Comparison of ENCODE assay signal across 10 mouse cellular contexts in genomic region chr8:125560825-125561490, GRCm38 (mm10). TPM values are rescaled to one million over a fixed set of nuclear protein-coding genes. Genes with fewer than 3 reads are reported as not detected.
DNase-seq lines count a peak whose midpoint lies in the region; ATAC-seq lines count a peak whose summit lies in the region.
"Had no signal": no experiment of that assay in that cellular context is flagged by ENCODE, and none has a peak within 500 bp of the region (broad histone marks: within the 10 kb centered on the region; RNA-seq: fewer than 3 reads in every experiment).

No protein-coding gene starts in this region.

- H3K9ac ChIP-seq in neural tube, embryonic 13.5 days: no peak overlapping the region
- H3K9ac ChIP-seq in forebrain, embryonic 15.5 days (replicated peaks): no peak overlapping the region
- H3K9ac ChIP-seq: liver, embryonic 13.5 days; neural tube, embryonic 12.5 days had no signal

- no peak for ATAC-seq in neural tube, embryonic 13.5 days (ENCODE audit: low read depth)
- no peak for ATAC-seq in forebrain, embryonic 15.5 days (replicated peaks)

- 65% methylated on average over 11 of the region's 11 CpGs for WGBS in neural tube, embryonic 13.5 days
- WGBS in forebrain, embryonic 15.5 days: 74% methylated on average over 11 of the region's 11 CpGs

- peak overlapping the region; percentile 76; the same call in 1 of the 2 replicates for H3K27ac ChIP-seq in neural tube, embryonic 13.5 days (replicated peaks)
- peak overlapping the region; percentile 97 for H3K27ac ChIP-seq in forebrain, embryonic 15.5 days (replicated peaks)
- H3K27ac ChIP-seq: liver, embryonic 13.5 days; neural tube, embryonic 12.5 days had no signal

- DNase-seq in heart, adult 11 months: peak; percentile 93
- no peak for DNase-seq in heart, postnatal 10 days
- DNase-seq in neural tube, embryonic 10.5 days (ENCODE audit: extremely low spot score, low spot score): no peak
- DNase-seq in thymus, postnatal 4 days: peak; percentile 37
- DNase-seq in frontal cortex, postnatal 14 days (ENCODE audit: low spot score in 2 of 2): no peak
- DNase-seq in left cerebral cortex, postnatal 36 days (ENCODE audit: low spot score in 2 of 2): no peak
- DNase-seq: liver, embryonic 13.5 days had no signal

- no peak overlapping the region for H3K4me2 ChIP-seq in neural tube, embryonic 13.5 days
- no peak overlapping the region for H3K4me2 ChIP-seq in forebrain, embryonic 15.5 days (replicated peaks)
- H3K4me2 ChIP-seq: liver, embryonic 13.5 days; neural tube, embryonic 12.5 days had no signal

- intact Hi-C loops in heart, postnatal 10 days (cut with DNase I): loop anchor here (10.0 kb wide), 1 partner anchor 496 kb away; no protein-coding TSS in a partner anchor
- intact Hi-C loops in left cerebral cortex, postnatal 36 days (cut with DNase I): no loop called here

- no peaks in the 10 kb centered on the region for H3K9me3 ChIP-seq in neural tube, embryonic 13.5 days
- no peaks in the 10 kb centered on the region for H3K9me3 ChIP-seq in forebrain, embryonic 15.5 days
- H3K9me3 ChIP-seq: liver, embryonic 13.5 days; neural tube, embryonic 12.5 days had no signal

- H3K4me1 ChIP-seq in neural tube, embryonic 13.5 days (replicated peaks): peaks cover 81% of the 10 kb centered on the region
- peaks cover 74% of the 10 kb centered on the region for H3K4me1 ChIP-seq in forebrain, embryonic 15.5 days

- H3K36me3 ChIP-seq in neural tube, embryonic 13.5 days: no peaks in the 10 kb centered on the region
- H3K36me3 ChIP-seq in forebrain, embryonic 15.5 days: no peaks in the 10 kb centered on the region
- H3K36me3 ChIP-seq: liver, embryonic 13.5 days; neural tube, embryonic 12.5 days had no signal

- H3K4me3 ChIP-seq in neural tube, embryonic 13.5 days: no peak overlapping the region
- no peak overlapping the region for H3K4me3 ChIP-seq in forebrain, embryonic 15.5 days
- H3K4me3 ChIP-seq: liver, embryonic 13.5 days; neural tube, embryonic 12.5 days had no signal

- H3K27me3 ChIP-seq in neural tube, embryonic 13.5 days: 0 out of 2 replicates have a peak, but pooled peaks cover 8% of the 10 kb centered on the region
- no peaks in the 10 kb centered on the region for H3K27me3 ChIP-seq in forebrain, embryonic 15.5 days
- H3K27me3 ChIP-seq: neural tube, embryonic 12.5 days had no signal

RNA-seq across cellular contexts. Expression of gene Sipa1l2, which starts 8.7 kb away (rescaled TPM):
- 10 to 100 TPM; 52.7 to 67.3 TPM for total RNA-seq in heart, postnatal 10 days (2021)
- 19.7 and 22.9 TPM in 2 replicates for polyA plus RNA-seq in neural tube, embryonic 13.5 days (2015; fragmentation: Nextera tagmentation; extraction: Ambion mirVana)
- polyA plus RNA-seq in forebrain, embryonic 15.5 days (2015; fragmentation: Nextera tagmentation; extraction: Ambion mirVana): 32.0 and 37.1 TPM in 2 replicates
- total RNA-seq in left cerebral cortex, postnatal 36 days (2021): 10 to 100 TPM; 39.6 to 42.0 TPM

Comparison
In these comparisons a context has a peak if more than half of its experiments do, and no peak if none do; other contexts are left out.
1. DNase-seq: peak in heart, adult 11 months (single experiment) and thymus, postnatal 4 days (single experiment); none in heart, postnatal 10 days (0 of 2), neural tube, embryonic 10.5 days (single experiment), frontal cortex, postnatal 14 days (0 of 2) and left cerebral cortex, postnatal 36 days (0 of 2).